In genomic region chr1:179645101-179645979, GRCm38 (mm10) we compare ENCODE assay signal across 7 mouse cellular contexts. TPM values are rescaled to one million over a fixed set of nuclear protein-coding genes. Genes with fewer than 3 reads are reported as not detected.
DNase-seq lines count a peak whose midpoint lies in the region; ATAC-seq lines count a peak whose summit lies in the region.

No protein-coding gene starts in this region.

- ATAC-seq in intestine, embryonic 14.5 days (replicated peaks; ENCODE audit: low FRiP score, low TSS enrichment, low read depth): peak; percentile 82

- 63% methylated on average over 13 of the region's 13 CpGs for WGBS in intestine, embryonic 14.5 days

- DNase-seq in adrenal gland, adult (ENCODE audit: inconsistent age in 2 of 2, low spot score in 1 of 2): peak; percentile 69 to 92
- DNase-seq in embryo, embryonic 10 days (ENCODE audit: low spot score): peak; percentile 93
- DNase-seq in gastrocnemius, postnatal 14 days: peak; percentile 79
- peak; percentile 86 for DNase-seq in intestine, embryonic 14.5 days (ENCODE audit: low spot score)
- DNase-seq in left cerebral cortex, postnatal 14 days (ENCODE audit: low spot score in 2 of 2): peak; percentile 81 to 90
- peak; percentile 83 for DNase-seq in mesoderm, embryonic 11.5 days (ENCODE audit: low read depth, low spot score)
- peak; percentile 52 to 71 for DNase-seq in right cerebral cortex, postnatal 36 days (ENCODE audit: low spot score in 2 of 2)

- 0 out of 2 replicates have a peak, but pooled peaks cover 2% of the 10 kb centered on the region for H3K4me1 ChIP-seq in intestine, embryonic 14.5 days (replicated peaks; ENCODE audit: control insufficient read depth, insufficient read depth, low read length)

- no peaks in the 10 kb centered on the region for H3K36me3 ChIP-seq in intestine, embryonic 14.5 days (ENCODE audit: control insufficient read depth, insufficient read depth, low read length)

- intact Hi-C loops in gastrocnemius, postnatal 14 days (cut with DNase I; ENCODE audit: low total_unique reads): loop anchor here (10.0 kb wide), 1 partner anchor 89 kb away; no protein-coding TSS in a partner anchor
- intact Hi-C loops in left cerebral cortex, postnatal 14 days (cut with DNase I): loop anchor here (10.0 kb wide), 1 partner anchor 89 kb away; no protein-coding TSS in a partner anchor

- H3K4me3 ChIP-seq in intestine, embryonic 14.5 days (ENCODE audit: low read depth, low read length): 0 out of 2 replicates have a peak overlapping the region, but pooled peaks have one; percentile 12

- H3K27ac ChIP-seq in intestine, embryonic 14.5 days (ENCODE audit: low read depth): no peak overlapping the region

- peak overlapping the region; percentile 38 for H3K4me2 ChIP-seq in intestine, embryonic 14.5 days (ENCODE audit: low read length)

- no peaks in the 10 kb centered on the region for H3K9me3 ChIP-seq in intestine, embryonic 14.5 days (ENCODE audit: control insufficient read depth, low read length)

- no peak overlapping the region for H3K9ac ChIP-seq in intestine, embryonic 14.5 days (ENCODE audit: low read length)

- no peaks in the 10 kb centered on the region for H3K27me3 ChIP-seq in intestine, embryonic 14.5 days (replicated peaks; ENCODE audit: control insufficient read depth, insufficient read depth, low read length)

RNA-seq across cellular contexts. Expression of gene Sccpdh, which starts 22.7 kb away (rescaled TPM):
- total RNA-seq in gastrocnemius, postnatal 14 days (2021): 10 to 100 TPM; 43.1 to 47.0 TPM
- 56.3 and 61.7 TPM in 2 replicates for polyA plus RNA-seq in intestine, embryonic 14.5 days (2014; fragmentation: Nextera tagmentation; extraction: Ambion mirVana)
- 10 to 100 TPM; 58.6 to 61.2 TPM for total RNA-seq in left cerebral cortex, postnatal 14 days (2021)
